ENCODE assay signal across 25 mouse cellular contexts in genomic region chr1:142867024-142867700, GRCm38 (mm10).
DNase-seq lines count a peak whose midpoint lies in the region; ATAC-seq lines count a peak whose summit lies in the region.
"Had no signal": no experiment of that assay in that cellular context is flagged by ENCODE, and none has a peak within 500 bp of the region (broad histone marks: within the 10 kb centered on the region; RNA-seq: fewer than 3 reads in every experiment).

No protein-coding gene starts in this region.

- H3K9me3 ChIP-seq in kidney, embryonic 15.5 days (replicated peaks): no peaks in the 10 kb centered on the region
- H3K9me3 ChIP-seq: embryonic facial prominence, embryonic 10.5 days; embryonic facial prominence, embryonic 15.5 days; forebrain, embryonic 13.5 days; heart, embryonic 12.5 days; hindbrain, embryonic 15.5 days had no signal

- H3K27me3 ChIP-seq in kidney, embryonic 15.5 days: no peaks in the 10 kb centered on the region
- H3K27me3 ChIP-seq: embryonic facial prominence, embryonic 15.5 days; forebrain, embryonic 13.5 days; heart, embryonic 12.5 days; hindbrain, embryonic 15.5 days had no signal

- H3K27ac ChIP-seq in kidney, embryonic 15.5 days: no peak overlapping the region
- H3K27ac ChIP-seq: embryonic facial prominence, embryonic 10.5 days; embryonic facial prominence, embryonic 15.5 days; forebrain, embryonic 13.5 days; heart, adult 2 months; hindbrain, embryonic 15.5 days had no signal

- H3K4me2 ChIP-seq in kidney, embryonic 15.5 days: no peak overlapping the region
- H3K4me2 ChIP-seq: embryonic facial prominence, embryonic 15.5 days; forebrain, embryonic 13.5 days; heart, embryonic 12.5 days; hindbrain, embryonic 15.5 days had no signal

- WGBS in kidney, embryonic 15.5 days: 71% methylated on average over 4 of the region's 4 CpGs

- H3K36me3 ChIP-seq in kidney, embryonic 15.5 days: no peaks in the 10 kb centered on the region
- H3K36me3 ChIP-seq: embryonic facial prominence, embryonic 10.5 days; embryonic facial prominence, embryonic 15.5 days; heart, embryonic 12.5 days; hindbrain, embryonic 15.5 days had no signal

- no peak overlapping the region for H3K4me3 ChIP-seq in kidney, embryonic 15.5 days (replicated peaks)
- H3K4me3 ChIP-seq: embryonic facial prominence, embryonic 10.5 days; embryonic facial prominence, embryonic 15.5 days; forebrain, embryonic 13.5 days; heart, adult 2 months; heart, embryonic 12.5 days; hindbrain, embryonic 15.5 days had no signal

- ATAC-seq in kidney, embryonic 15.5 days (replicated peaks; ENCODE audit: low FRiP score): no peak; the same call in 1 of the 2 replicates
- peak; percentile 36; the same call in 1 of the 2 replicates for ATAC-seq in common myeloid progenitor, adult 5-6 weeks (replicated peaks; ENCODE audit: low read depth, poor library complexity, severe bottlenecking)
- ATAC-seq in megakaryocyte progenitor cell, adult 5-6 weeks (replicated peaks; ENCODE audit: poor library complexity): peak; percentile 72
- ATAC-seq: CD4-positive, CD25-positive, alpha-beta regulatory T cell, adult 4 months; forebrain, embryonic 13.5 days; inflammation-experienced regulatory T-cells, adult 6 months had no signal

- no peak overlapping the region for H3K9ac ChIP-seq in kidney, embryonic 15.5 days
- H3K9ac ChIP-seq: embryonic facial prominence, embryonic 15.5 days; forebrain, embryonic 13.5 days; heart, embryonic 12.5 days; hindbrain, embryonic 15.5 days had no signal

- no peaks in the 10 kb centered on the region for H3K4me1 ChIP-seq in kidney, embryonic 15.5 days
- H3K4me1 ChIP-seq: embryonic facial prominence, embryonic 10.5 days; embryonic facial prominence, embryonic 15.5 days; forebrain, embryonic 13.5 days; heart, embryonic 12.5 days; hindbrain, embryonic 15.5 days had no signal

- peak; percentile 1 to 2 for DNase-seq in kidney, postnatal 4 days
- DNase-seq in urinary bladder, postnatal 14 days (ENCODE audit: low spot score): peak; percentile 8
- no peak for DNase-seq in urinary bladder, postnatal 10 days (ENCODE audit: low spot score)
- DNase-seq in gastrocnemius, postnatal 4 days (ENCODE audit: low spot score in 2 of 2): no peak
- DNase-seq: adrenal gland, postnatal 25 days; cerebellum, adult 11-12 months; cerebellum, adult 9-11 months; gastrocnemius, postnatal 25 days; heart, adult 2 months; heart, postnatal 4 days; kidney, adult 11 months; liver; midbrain, embryonic 14.5 days; thymus, adult 2 months; thymus, postnatal 4 days had no signal

Comparison
In these comparisons a context has a peak if more than half of its experiments do, and no peak if none do; other contexts are left out.
1. DNase-seq: peak in kidney, postnatal 4 days (2 of 2) and urinary bladder, postnatal 14 days (single experiment); none in urinary bladder, postnatal 10 days (single experiment) and gastrocnemius, postnatal 4 days (0 of 2).